Mouse (Mus musculus) WW6 (cell line): ENCODE measurements around the gene Foxs1.

Experiments
- DNase-seq: peaks from one replicate; pipeline ENCODE4 v3.0.0-alpha.2; 2013; ENCODE audit warnings: low read depth, low spot score

Foxs1 gene

DNA sequence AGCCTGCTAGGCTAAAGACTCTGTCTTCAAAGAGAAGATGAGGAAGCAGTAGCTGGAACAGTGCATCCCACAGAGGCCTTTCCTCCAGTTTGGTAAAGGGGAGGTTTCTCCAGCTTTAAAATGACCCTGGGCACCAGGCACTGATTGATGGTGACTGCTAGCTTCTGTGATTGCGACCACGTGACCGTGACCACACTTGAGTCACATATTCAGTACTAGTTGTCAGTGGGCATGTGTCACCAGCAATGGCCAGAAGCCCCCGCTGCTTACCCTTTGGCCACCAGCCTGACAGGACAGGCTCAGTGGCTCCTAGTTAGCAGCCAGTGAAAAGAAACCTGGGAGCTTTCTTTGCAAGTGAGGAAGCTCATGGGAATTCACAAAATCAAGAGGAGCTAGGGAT lies 29.4 kb downstream of the Foxs1 start:
- DNase-seq: no peak

DNA sequence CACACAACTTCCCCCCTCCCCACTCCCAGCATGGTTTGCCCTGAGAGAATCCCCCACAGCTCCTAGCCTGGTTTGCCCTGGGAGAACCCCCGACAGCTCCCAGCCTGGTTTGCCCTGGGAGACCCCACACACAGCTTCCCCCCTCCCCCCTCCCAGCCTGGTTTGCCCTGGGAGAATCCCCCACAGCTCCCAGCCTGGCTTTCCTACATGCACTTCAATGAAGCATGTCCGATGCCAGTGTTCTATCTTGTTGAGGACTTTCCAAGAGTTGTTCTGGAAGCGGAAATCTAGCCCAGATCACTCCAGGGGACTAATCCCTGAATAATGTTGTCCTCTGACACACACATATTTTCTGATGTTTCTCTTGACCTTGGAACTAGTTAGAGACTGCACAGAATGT lies 30.4 kb downstream of the Foxs1 start:
- DNase-seq: no peak

DNA sequence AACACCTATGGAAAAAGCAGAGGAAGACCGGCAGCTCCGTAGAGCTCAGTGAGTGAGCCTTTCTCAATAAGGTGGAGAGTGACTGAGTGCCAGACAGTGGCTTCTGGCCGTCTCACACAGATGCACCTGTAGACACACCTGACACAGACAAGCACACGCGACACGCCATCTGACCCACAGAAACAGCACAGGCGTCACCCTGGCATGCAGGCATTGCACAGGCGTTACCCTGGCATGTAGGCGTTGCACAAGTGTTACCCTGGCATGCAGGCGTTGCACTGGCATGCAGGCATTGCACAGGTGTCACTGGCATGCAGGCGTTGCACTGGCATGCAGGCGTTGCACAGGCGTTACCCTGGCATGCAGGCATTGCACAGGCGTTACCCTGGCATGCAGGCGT lies 31.7 kb downstream of the Foxs1 start:
- DNase-seq: no peak

DNA sequence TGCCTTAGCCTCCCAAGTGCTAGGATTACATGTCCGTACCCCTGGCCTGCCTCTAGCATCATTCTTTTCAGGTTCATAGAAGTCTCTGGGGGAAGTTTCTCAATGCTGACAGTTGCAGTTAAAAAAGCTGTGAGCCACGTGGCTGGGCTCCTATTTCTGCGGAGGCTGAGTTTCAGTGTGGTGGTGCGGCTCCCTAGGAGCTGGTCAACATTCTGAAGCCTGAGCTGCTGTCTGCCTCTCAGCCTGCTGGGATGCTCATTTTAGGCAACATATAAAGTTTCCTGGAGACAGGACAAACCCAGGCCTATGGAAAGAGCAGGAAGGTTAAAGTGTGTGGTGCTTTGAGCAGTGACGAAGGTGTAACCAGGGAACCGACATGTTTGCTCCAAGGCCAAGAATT lies 34.0 kb downstream of the Foxs1 start:
- no peak for DNase-seq

DNA sequence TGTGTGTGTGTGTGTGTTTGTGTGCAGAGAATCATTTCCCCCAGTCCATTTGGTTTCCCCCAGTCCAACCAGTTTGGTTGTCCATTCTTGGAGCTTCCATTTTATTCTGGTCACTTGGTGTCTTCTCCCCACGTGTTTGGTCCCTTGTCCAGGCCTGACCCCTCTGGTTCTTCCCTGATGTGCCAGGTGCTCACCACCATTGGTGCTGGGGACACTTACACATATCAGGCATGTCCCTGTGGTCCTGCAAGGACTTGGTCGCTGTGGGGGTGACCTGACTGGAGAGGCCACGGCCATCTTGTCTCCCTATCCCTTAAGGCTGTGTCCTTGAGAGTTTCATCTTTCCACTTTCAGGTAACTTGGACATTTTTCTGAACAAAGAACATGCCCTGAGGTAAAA lies 36.1 kb downstream of the Foxs1 start:
- no peak for DNase-seq

DNA sequence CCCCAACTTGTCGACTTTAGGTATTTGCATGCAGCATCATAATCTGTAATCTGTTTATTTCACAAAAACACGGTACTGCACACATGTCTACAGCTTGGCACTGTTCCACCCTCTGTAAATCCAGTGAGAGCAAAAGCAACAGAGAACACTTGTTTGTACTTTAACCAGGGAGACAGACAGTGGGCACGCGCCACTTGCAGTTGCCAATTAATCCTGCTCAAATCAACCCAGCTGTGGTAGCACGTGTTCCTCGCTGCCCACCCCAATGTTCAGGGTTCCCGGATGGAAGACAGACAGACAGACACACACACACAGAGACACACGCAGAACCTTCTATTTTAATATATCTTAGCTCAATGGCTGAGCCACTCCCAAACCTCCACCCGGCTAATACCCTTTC lies 37.2 kb downstream of the Foxs1 start:
- no peak for DNase-seq

DNA sequence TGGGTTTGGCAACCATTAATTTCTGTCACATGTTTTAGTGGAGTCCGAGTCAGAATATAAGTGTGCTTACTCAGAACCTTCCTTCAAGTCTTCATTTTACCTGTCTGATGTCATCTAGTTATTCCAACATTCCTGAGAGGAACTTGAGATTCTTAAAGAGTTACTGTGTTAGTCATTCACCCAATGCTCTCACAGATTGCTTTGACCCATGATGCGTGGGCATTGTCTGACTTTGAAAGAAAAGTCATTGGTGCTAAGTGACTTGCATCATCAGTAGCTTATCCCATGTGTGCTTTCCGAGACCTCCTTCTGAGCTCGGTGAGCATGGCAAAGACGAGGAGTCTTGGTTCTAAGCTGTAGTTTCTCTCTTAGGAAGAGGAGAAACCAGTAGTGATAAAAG lies 44.2 kb downstream of the Foxs1 start:
- no peak for DNase-seq

DNA sequence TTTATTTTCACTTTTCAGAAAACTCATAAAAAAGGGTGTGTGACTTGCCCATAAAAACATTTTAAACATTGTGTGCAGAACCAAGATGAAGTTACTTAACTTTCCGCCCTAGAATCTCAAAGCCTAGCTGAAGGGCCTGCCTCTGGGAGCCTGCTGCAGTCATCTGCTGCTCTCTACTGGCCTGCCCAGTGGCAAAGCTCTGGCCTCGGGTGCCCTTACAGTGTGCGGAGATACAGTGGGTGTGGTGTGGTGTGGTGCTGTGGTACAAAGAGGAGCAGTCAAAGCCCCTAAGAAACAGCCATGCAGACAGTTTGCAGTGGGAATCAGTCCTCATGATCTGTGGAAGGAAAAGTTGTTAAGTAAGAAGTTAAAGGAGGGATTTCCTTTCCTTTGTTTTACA lies 45.8 kb downstream of the Foxs1 start:
- no peak for DNase-seq

DNA sequence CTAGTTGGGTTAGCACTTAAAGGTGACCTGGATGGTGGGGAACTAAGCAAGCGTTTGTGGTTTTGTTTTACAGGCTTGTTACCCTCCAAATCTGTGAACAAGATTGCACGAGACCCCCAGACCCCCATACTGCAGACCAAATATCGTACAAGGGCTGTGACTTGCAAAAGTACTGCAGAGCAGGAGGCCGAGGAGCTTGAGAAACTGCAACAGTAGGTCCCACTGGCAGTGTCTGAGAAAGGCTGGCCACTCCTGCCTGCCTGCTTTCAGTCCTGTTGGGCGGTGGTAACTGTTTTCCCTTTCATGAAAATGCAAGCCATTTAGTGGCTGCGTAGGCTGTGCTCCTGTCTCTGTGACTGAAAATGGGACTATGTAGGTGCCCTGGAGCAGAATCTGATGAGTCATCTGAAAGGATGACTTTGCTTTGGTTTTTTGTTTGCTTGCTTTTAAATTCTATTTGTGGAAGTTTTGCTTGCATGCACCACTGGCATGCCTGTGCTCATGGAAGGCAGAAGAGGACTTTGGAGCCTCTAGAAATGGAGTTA lies 48.8 kb downstream of the Foxs1 start:
- no peak for DNase-seq
